Mouse (Mus musculus): ENCODE results near the gene Ndufs2.

DNA sequence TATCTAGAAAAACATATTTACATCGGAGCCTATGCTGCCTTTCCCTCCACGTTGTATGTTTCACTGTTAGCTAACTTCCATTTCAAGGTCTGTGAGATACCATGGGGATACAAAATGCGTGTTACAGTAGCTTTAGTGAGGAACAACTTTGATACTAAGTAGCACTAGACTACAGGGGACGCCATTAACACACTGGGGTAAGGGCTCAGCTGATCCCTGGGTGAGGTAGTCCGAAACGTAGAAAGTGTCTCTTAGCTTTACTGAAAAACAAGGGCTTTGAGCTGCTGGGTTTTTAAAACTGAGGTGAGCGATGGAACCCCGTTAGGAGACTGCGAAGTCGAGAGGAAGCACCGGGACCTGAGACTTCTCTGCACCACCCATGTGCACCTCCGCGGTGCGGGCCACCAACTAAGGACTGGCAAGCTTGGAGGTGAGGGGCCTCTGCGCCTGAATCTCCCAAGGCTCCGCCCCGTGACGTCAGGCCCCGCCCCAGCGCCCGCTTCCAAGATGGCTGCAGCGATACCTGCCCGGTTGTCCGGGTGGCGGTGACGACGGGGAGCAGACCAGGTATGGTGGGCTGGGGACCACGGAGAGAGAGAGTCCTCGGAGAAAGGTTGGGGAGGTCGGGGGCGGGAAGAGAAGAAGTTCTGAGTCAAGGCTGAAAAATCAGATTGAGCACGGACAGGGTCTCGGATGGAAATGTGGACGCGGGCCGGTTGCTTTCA, 18.8 kb upstream of the Ndufs2 start, which contains the start of gene B4galt3:
- peak; percentile 96 for TF ChIP-seq POLR2A (IDR thresholded peaks at IDR 0.05; ENCODE audit: control insufficient read depth, extremely low read depth, insufficient read depth, low read length, poor library complexity)
- peak; percentile 37; the same call in 1 of the 2 replicates for TF ChIP-seq CTCF (IDR thresholded peaks at IDR 0.05; ENCODE audit: borderline replicate concordance, control insufficient read depth, extremely low read depth, insufficient read depth, low read length, poor library complexity)

Data from thymus, adult 2 months (tissue).